Mouse (Mus musculus): Measurements from ENCODE around the gene Tmppe.

- no peak for TF ChIP-seq CTCF (IDR thresholded peaks at IDR 0.05; ENCODE audit: low read depth)
- TF ChIP-seq EP300 (optimal IDR thresholded peaks at IDR 0.05) = no peak
Observed at GRCm38 (mm10) chr9:114388288-114388687, 12.6 kb upstream of the Tmppe start.

All from stomach, postnatal 0 days (tissue).